Comparison of ENCODE assay signal across 8 mouse cellular contexts in genomic region chr8:84634849-84635304, GRCm38 (mm10). TPM values are rescaled to one million over a fixed set of nuclear protein-coding genes. Genes with fewer than 3 reads are reported as not detected.
DNase-seq lines count a peak whose midpoint lies in the region; ATAC-seq lines count a peak whose summit lies in the region.

No protein-coding gene starts in this region.

- H3K4me1 ChIP-seq in kidney, embryonic 14.5 days (ENCODE audit: control insufficient read depth, insufficient read depth, low read length) = peaks cover 11% of the 10 kb centered on the region; the same call in 1 of the 2 replicates
- peaks cover 19% of the 10 kb centered on the region for H3K4me1 ChIP-seq in embryonic facial prominence, embryonic 14.5 days (ENCODE audit: control insufficient read depth, insufficient read depth, low read length)
- H3K4me1 ChIP-seq in heart, embryonic 14.5 days (ENCODE audit: control insufficient read depth in 2 of 2, insufficient read depth in 2 of 2, low read length in 2 of 2) = peaks cover 22 to 25% of the 10 kb centered on the region in 2 experiments
- H3K4me1 ChIP-seq in midbrain, embryonic 14.5 days (ENCODE audit: control insufficient read depth, insufficient read depth, low read length) = peaks cover 23% of the 10 kb centered on the region

- 52% methylated on average over 9 of the region's 9 CpGs for WGBS in kidney, embryonic 14.5 days
- 46% methylated on average over 8 of the region's 9 CpGs for WGBS in embryonic facial prominence, embryonic 14.5 days
- WGBS in heart, embryonic 14.5 days = 50% methylated on average over 9 of the region's 9 CpGs
- WGBS in midbrain, embryonic 14.5 days = 15% methylated on average over 9 of the region's 9 CpGs

- no peaks in the 10 kb centered on the region for H3K36me3 ChIP-seq in kidney, embryonic 14.5 days (ENCODE audit: control insufficient read depth, insufficient read depth, low read length)
- no peaks in the 10 kb centered on the region for H3K36me3 ChIP-seq in embryonic facial prominence, embryonic 14.5 days (ENCODE audit: control insufficient read depth, insufficient read depth, low read length)
- no peaks in the 10 kb centered on the region for H3K36me3 ChIP-seq in heart, embryonic 14.5 days (ENCODE audit: control insufficient read depth, insufficient read depth, low read length)
- H3K36me3 ChIP-seq in midbrain, embryonic 14.5 days (ENCODE audit: control insufficient read depth, insufficient read depth, low read length) = peaks cover 27% of the 10 kb centered on the region

- H3K4me2 ChIP-seq in kidney, embryonic 14.5 days (replicated peaks; ENCODE audit: low read depth, low read length) = no peak overlapping the region
- no peak overlapping the region for H3K4me2 ChIP-seq in embryonic facial prominence, embryonic 14.5 days (ENCODE audit: low read depth, low read length)
- no peak overlapping the region for H3K4me2 ChIP-seq in heart, embryonic 14.5 days (ENCODE audit: low read length)
- H3K4me2 ChIP-seq in midbrain, embryonic 14.5 days (ENCODE audit: low read length) = no peak overlapping the region

- H3K9me3 ChIP-seq in kidney, embryonic 14.5 days (ENCODE audit: control insufficient read depth, low read length) = no peaks in the 10 kb centered on the region
- no peaks in the 10 kb centered on the region for H3K9me3 ChIP-seq in embryonic facial prominence, embryonic 14.5 days (ENCODE audit: control insufficient read depth, low read length)
- no peaks in the 10 kb centered on the region for H3K9me3 ChIP-seq in heart, embryonic 14.5 days (ENCODE audit: control insufficient read depth, low read length)
- H3K9me3 ChIP-seq in midbrain, embryonic 14.5 days (ENCODE audit: control insufficient read depth, low read length) = no peaks in the 10 kb centered on the region

- no peak for ATAC-seq in kidney, embryonic 14.5 days (ENCODE audit: low FRiP score, low TSS enrichment)
- ATAC-seq in embryonic facial prominence, embryonic 14.5 days (ENCODE audit: low read depth) = no peak
- ATAC-seq in heart, embryonic 14.5 days (ENCODE audit: insufficient number of reproducible peaks, insufficient read depth, low FRiP score, low read depth) = no peak
- no peak for ATAC-seq in midbrain, embryonic 14.5 days (ENCODE audit: low FRiP score, low TSS enrichment)
- no peak for ATAC-seq in megakaryocyte, adult 5-6 weeks (ENCODE audit: poor library complexity, severe bottlenecking)
- ATAC-seq in granulocyte monocyte progenitor cell, adult 5-6 weeks (replicated peaks; ENCODE audit: poor library complexity, severe bottlenecking) = no peak

- H3K9ac ChIP-seq in kidney, embryonic 14.5 days (ENCODE audit: low read depth, low read length) = no peak overlapping the region
- peak overlapping the region; percentile 37 for H3K9ac ChIP-seq in embryonic facial prominence, embryonic 14.5 days (ENCODE audit: low read depth, low read length)
- H3K9ac ChIP-seq in heart, embryonic 14.5 days (ENCODE audit: low read length) = peak overlapping the region; percentile 8; the same call in 1 of the 2 replicates
- H3K9ac ChIP-seq in midbrain, embryonic 14.5 days (replicated peaks; ENCODE audit: low read length) = peak overlapping the region; percentile 45

- no peak overlapping the region for H3K4me3 ChIP-seq in kidney, embryonic 14.5 days (ENCODE audit: low read length)
- no peak overlapping the region for H3K4me3 ChIP-seq in embryonic facial prominence, embryonic 14.5 days (ENCODE audit: low read depth, low read length)
- no peak overlapping the region for H3K4me3 ChIP-seq in heart, embryonic 14.5 days (ENCODE audit: control insufficient read depth in 1 of 2, insufficient read depth in 1 of 2, low read depth in 1 of 2, low read length in 2 of 2)
- H3K4me3 ChIP-seq in midbrain, embryonic 14.5 days (replicated peaks; ENCODE audit: low read depth, low read length) = no peak overlapping the region

- H3K27me3 ChIP-seq in kidney, embryonic 14.5 days (ENCODE audit: control insufficient read depth, insufficient read depth, low read length) = no peaks in the 10 kb centered on the region
- no peaks in the 10 kb centered on the region for H3K27me3 ChIP-seq in embryonic facial prominence, embryonic 14.5 days (replicated peaks; ENCODE audit: control insufficient read depth, insufficient read depth, low read length)
- no peaks in the 10 kb centered on the region for H3K27me3 ChIP-seq in heart, embryonic 14.5 days (ENCODE audit: control insufficient read depth, insufficient read depth, low read length)
- no peaks in the 10 kb centered on the region for H3K27me3 ChIP-seq in midbrain, embryonic 14.5 days (ENCODE audit: control insufficient read depth, insufficient read depth, low read length)

- H3K27ac ChIP-seq in kidney, embryonic 14.5 days (ENCODE audit: low read depth, low read length) = 0 out of 2 replicates have a peak overlapping the region, but pooled peaks have one; percentile 11
- peak overlapping the region; percentile 16; the same call in 1 of the 2 replicates for H3K27ac ChIP-seq in embryonic facial prominence, embryonic 14.5 days (replicated peaks; ENCODE audit: low read depth, low read length)
- no peak overlapping the region for H3K27ac ChIP-seq in heart, embryonic 14.5 days (replicated peaks in 1 of 2; ENCODE audit: control insufficient read depth in 1 of 2, insufficient read depth in 1 of 2, low read depth in 2 of 2, low read length in 2 of 2)
- H3K27ac ChIP-seq in midbrain, embryonic 14.5 days (replicated peaks; ENCODE audit: low read depth, low read length) = peak overlapping the region; percentile 86

- no peak for DNase-seq in kidney, adult 11 months
- DNase-seq in adrenal gland, adult 8-10 months = peak; percentile 84
- DNase-seq in embryonic facial prominence, embryonic 14.5 days (ENCODE audit: low spot score) = peak; percentile 43
- DNase-seq in midbrain, embryonic 14.5 days = peak; percentile 80

RNA-seq across cellular contexts. Expression of gene Ier2, which starts 27.8 kb away (rescaled TPM):
- 81.9 and 88.9 TPM in 2 replicates for polyA plus RNA-seq in kidney, embryonic 14.5 days (2014; fragmentation: Nextera tagmentation; extraction: Ambion mirVana)
- 10 to 100 TPM; 18.3 to 48.9 (median 22.3) TPM for total RNA-seq in adrenal gland, adult 8-10 months (2022)
- 45.9 and 50.3 TPM in 2 replicates for polyA plus RNA-seq in embryonic facial prominence, embryonic 14.5 days (2014; fragmentation: Nextera tagmentation; extraction: Ambion mirVana)
- polyA plus RNA-seq in heart, embryonic 14.5 days (2014; fragmentation: Nextera tagmentation; extraction: Ambion mirVana) = 36.4 and 43.8 TPM in 2 replicates
- 15.5 and 16.0 TPM in 2 replicates for polyA plus RNA-seq in midbrain, embryonic 14.5 days (2014; fragmentation: Nextera tagmentation; extraction: Ambion mirVana)
- total RNA-seq in megakaryocyte, adult 5-6 weeks (2015) = 86.1 and 87.5 TPM in 2 replicates
- total RNA-seq in megakaryocyte, adult 5-6 weeks (2017) = 62.7 and 65.3 TPM in 2 replicates
- total RNA-seq in granulocyte monocyte progenitor cell, adult 5-6 weeks (2014; fragmentation: Nextera tagmentation) = 33.3 and 44.1 TPM in 2 replicates
- 40.7 and 47.6 TPM in 2 replicates for total RNA-seq in granulocyte monocyte progenitor cell, adult 5-6 weeks (2017)

RNA-seq across cellular contexts. Expression of gene Trmt1, which starts 51.2 kb away (rescaled TPM):
- 65.4 and 82.3 TPM in 2 replicates for polyA plus RNA-seq in kidney, embryonic 14.5 days (2014; fragmentation: Nextera tagmentation; extraction: Ambion mirVana)
- total RNA-seq in adrenal gland, adult 8-10 months (2022) = 100 to 1,000 TPM in 2 of 4 experiments, 10 to 100 TPM in 2; 75.4 to 109 (median 88.5) TPM
- polyA plus RNA-seq in embryonic facial prominence, embryonic 14.5 days (2014; fragmentation: Nextera tagmentation; extraction: Ambion mirVana) = 55.8 and 73.2 TPM in 2 replicates
- 46.1 and 50.0 TPM in 2 replicates for polyA plus RNA-seq in heart, embryonic 14.5 days (2014; fragmentation: Nextera tagmentation; extraction: Ambion mirVana)
- polyA plus RNA-seq in midbrain, embryonic 14.5 days (2014; fragmentation: Nextera tagmentation; extraction: Ambion mirVana) = 56.9 and 59.6 TPM in 2 replicates
- total RNA-seq in megakaryocyte, adult 5-6 weeks (2015) = 29.5 and 35.9 TPM in 2 replicates
- total RNA-seq in megakaryocyte, adult 5-6 weeks (2017) = 37.6 and 40.4 TPM in 2 replicates
- 76.9 and 123 TPM in 2 replicates for total RNA-seq in granulocyte monocyte progenitor cell, adult 5-6 weeks (2014; fragmentation: Nextera tagmentation)
- 73.8 and 95.9 TPM in 2 replicates for total RNA-seq in granulocyte monocyte progenitor cell, adult 5-6 weeks (2017)

RNA-seq across cellular contexts. Expression of gene Nacc1, which starts 52.8 kb away (rescaled TPM):
- polyA plus RNA-seq in kidney, embryonic 14.5 days (2014; fragmentation: Nextera tagmentation; extraction: Ambion mirVana) = 28.1 and 33.1 TPM in 2 replicates
- total RNA-seq in adrenal gland, adult 8-10 months (2022) = 10 to 100 TPM; 81.0 to 86.9 (median 83.7) TPM
- polyA plus RNA-seq in embryonic facial prominence, embryonic 14.5 days (2014; fragmentation: Nextera tagmentation; extraction: Ambion mirVana) = 19.7 and 20.1 TPM in 2 replicates
- 15.1 and 17.4 TPM in 2 replicates for polyA plus RNA-seq in heart, embryonic 14.5 days (2014; fragmentation: Nextera tagmentation; extraction: Ambion mirVana)
- 19.1 and 20.2 TPM in 2 replicates for polyA plus RNA-seq in midbrain, embryonic 14.5 days (2014; fragmentation: Nextera tagmentation; extraction: Ambion mirVana)
- total RNA-seq in megakaryocyte, adult 5-6 weeks (2015) = 42.8 and 43.0 TPM in 2 replicates
- total RNA-seq in megakaryocyte, adult 5-6 weeks (2017) = 31.8 and 36.8 TPM in 2 replicates
- 92.9 and 98.1 TPM in 2 replicates for total RNA-seq in granulocyte monocyte progenitor cell, adult 5-6 weeks (2014; fragmentation: Nextera tagmentation)
- 46.5 and 59.2 TPM in 2 replicates for total RNA-seq in granulocyte monocyte progenitor cell, adult 5-6 weeks (2017)

Comparison
In these comparisons a context has a peak if more than half of its experiments do, and no peak if none do; other contexts are left out.
1. H3K27ac ChIP-seq: peak in kidney, embryonic 14.5 days (single experiment), embryonic facial prominence, embryonic 14.5 days (single experiment) and midbrain, embryonic 14.5 days (single experiment); none in heart, embryonic 14.5 days (0 of 2).